23 mouse cellular contexts compared by ENCODE assay signal in the genomic region with DNA sequence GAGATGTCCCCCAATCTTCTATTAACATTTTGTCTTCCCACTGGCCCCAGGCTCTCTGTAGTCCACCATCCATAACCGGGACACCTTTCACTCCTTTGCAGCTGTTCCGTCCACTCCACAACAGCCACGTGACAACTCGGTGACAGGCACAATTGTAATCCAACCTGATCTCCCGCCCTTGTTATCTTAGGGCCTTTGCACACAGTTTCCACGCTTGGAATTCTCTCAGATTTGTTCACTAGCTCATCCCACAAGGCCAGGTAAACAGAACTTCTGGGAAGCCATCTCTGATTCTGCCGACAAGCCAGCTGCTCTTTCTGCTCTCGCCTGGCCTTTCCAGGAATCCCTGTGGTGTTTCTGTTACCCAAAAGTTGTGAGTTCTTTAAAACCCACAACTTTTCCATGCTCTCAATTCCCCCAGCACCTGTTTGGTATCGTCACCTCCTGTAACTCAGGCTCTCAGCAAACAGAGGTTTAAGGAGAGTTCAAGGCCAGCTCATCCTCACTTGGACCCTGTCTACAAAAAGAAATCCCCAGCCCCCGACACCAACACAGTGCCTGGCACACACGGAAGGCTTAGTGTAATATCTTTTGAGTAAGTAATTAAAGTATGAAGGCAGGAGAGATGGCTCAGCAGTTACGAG. TPM values are rescaled to one million over a fixed set of nuclear protein-coding genes. Genes with fewer than 3 reads are reported as not detected.
DNase-seq lines count a peak whose midpoint lies in the region; ATAC-seq and TF ChIP-seq lines count a peak whose summit lies in the region.
"Had no signal": no experiment of that assay in that cellular context is flagged by ENCODE, and none has a peak within 500 bp of the region (broad histone marks: within the 10 kb centered on the region; RNA-seq: fewer than 3 reads in every experiment).

No protein-coding gene starts in this region.

- peak overlapping the region; percentile 56 for H3K4me2 ChIP-seq in liver, embryonic 13.5 days
- peak overlapping the region; percentile 64 for H3K4me2 ChIP-seq in liver, postnatal 0 days (ENCODE audit: low read depth, low read length)
- H3K4me2 ChIP-seq in hindbrain, embryonic 11.5 days (replicated peaks; ENCODE audit: low read depth, low read length): no peak overlapping the region
- H3K4me2 ChIP-seq: embryonic facial prominence, embryonic 15.5 days; forebrain, embryonic 15.5 days; heart, embryonic 13.5 days; hindbrain, embryonic 13.5 days had no signal

- no peaks in the 10 kb centered on the region for H3K9me3 ChIP-seq in liver, embryonic 13.5 days (replicated peaks)
- no peaks in the 10 kb centered on the region for H3K9me3 ChIP-seq in liver, postnatal 0 days (ENCODE audit: low read length)
- H3K9me3 ChIP-seq in hindbrain, embryonic 11.5 days (ENCODE audit: control insufficient read depth, low read length): no peaks in the 10 kb centered on the region
- H3K9me3 ChIP-seq: embryonic facial prominence, embryonic 15.5 days; forebrain, embryonic 10.5 days; forebrain, embryonic 15.5 days; heart, embryonic 13.5 days; hindbrain, embryonic 13.5 days had no signal

- TF ChIP-seq EP300 in liver, postnatal 0 days (IDR thresholded peaks at IDR 0.05; ENCODE audit: low read depth): no peak

- no peaks in the 10 kb centered on the region for H3K27me3 ChIP-seq in C2C12 (ENCODE audit: control insufficient read depth, insufficient read depth, insufficient read length)
- H3K27me3 ChIP-seq in liver, embryonic 13.5 days: no peaks in the 10 kb centered on the region
- H3K27me3 ChIP-seq in liver, postnatal 0 days (ENCODE audit: insufficient read depth, low read length): no peaks in the 10 kb centered on the region
- no peaks in the 10 kb centered on the region for H3K27me3 ChIP-seq in hindbrain, embryonic 11.5 days (ENCODE audit: control insufficient read depth, insufficient read depth, low read length)
- H3K27me3 ChIP-seq: embryonic facial prominence, embryonic 15.5 days; forebrain, embryonic 15.5 days; heart, embryonic 13.5 days; hindbrain, embryonic 13.5 days had no signal

- whole genome bisulfite sequencing in liver, embryonic 13.5 days (ENCODE audit: insufficient replicate concordance): 62% methylated on average over 12 of the region's 12 CpGs
- WGBS in liver, postnatal 0 days (ENCODE audit: insufficient replicate concordance): 57% methylated on average over 12 of the region's 12 CpGs
- 81% methylated on average over 12 of the region's 12 CpGs for WGBS in hindbrain, embryonic 11.5 days

- H3K9ac ChIP-seq in liver, embryonic 13.5 days: no peak overlapping the region
- 0 out of 2 replicates have a peak overlapping the region, but pooled peaks have one; percentile 21 for H3K9ac ChIP-seq in liver, postnatal 0 days (replicated peaks)
- no peak overlapping the region for H3K9ac ChIP-seq in hindbrain, embryonic 11.5 days (ENCODE audit: low read depth, low read length)
- H3K9ac ChIP-seq: embryonic facial prominence, embryonic 15.5 days; forebrain, embryonic 15.5 days; heart, embryonic 13.5 days; hindbrain, embryonic 13.5 days had no signal

- 0 out of 2 replicates have a peak overlapping the region, but pooled peaks have one; percentile 1 for H3K27ac ChIP-seq in liver, embryonic 13.5 days
- H3K27ac ChIP-seq in liver, postnatal 0 days (ENCODE audit: low read depth): 0 out of 2 replicates have a peak overlapping the region, but pooled peaks have one; percentile 13
- H3K27ac ChIP-seq in hindbrain, embryonic 11.5 days (ENCODE audit: low read depth, low read length): no peak overlapping the region
- H3K27ac ChIP-seq: embryonic facial prominence, embryonic 15.5 days; forebrain, embryonic 10.5 days; forebrain, embryonic 15.5 days; heart, embryonic 13.5 days; hindbrain, embryonic 13.5 days; hindbrain, postnatal 0 days had no signal

- peaks cover 50% of the 10 kb centered on the region for H3K4me1 ChIP-seq in liver, embryonic 13.5 days (replicated peaks)
- peaks cover 27% of the 10 kb centered on the region for H3K4me1 ChIP-seq in liver, postnatal 0 days (ENCODE audit: insufficient read depth)
- H3K4me1 ChIP-seq in hindbrain, embryonic 11.5 days (replicated peaks; ENCODE audit: control insufficient read depth, insufficient read depth, low read length): no peaks in the 10 kb centered on the region
- H3K4me1 ChIP-seq: embryonic facial prominence, embryonic 15.5 days; forebrain, embryonic 10.5 days; forebrain, embryonic 15.5 days; heart, embryonic 13.5 days; hindbrain, embryonic 13.5 days had no signal

- H3K36me3 ChIP-seq in C2C12 (ENCODE audit: control insufficient read depth, insufficient read depth): no peaks in the 10 kb centered on the region
- peaks cover 2% of the 10 kb centered on the region; the same call in 1 of the 2 replicates for H3K36me3 ChIP-seq in liver, embryonic 13.5 days
- H3K36me3 ChIP-seq in liver, postnatal 0 days (replicated peaks; ENCODE audit: insufficient read depth, low read length): 0 out of 2 replicates have a peak, but pooled peaks cover 2% of the 10 kb centered on the region
- H3K36me3 ChIP-seq in hindbrain, embryonic 11.5 days (ENCODE audit: control insufficient read depth, insufficient read depth, low read length): no peaks in the 10 kb centered on the region
- H3K36me3 ChIP-seq: embryonic facial prominence, embryonic 15.5 days; forebrain, embryonic 10.5 days; forebrain, embryonic 15.5 days; heart, embryonic 13.5 days; hindbrain, embryonic 13.5 days had no signal

- no peaks in the 10 kb centered on the region for H3K79me3 ChIP-seq in C2C12 (ENCODE audit: low read depth)

- peak; percentile 80 for DNase-seq in heart, adult 11 months
- DNase-seq in heart, adult 9 months (ENCODE audit: low spot score in 2 of 2): no peak
- DNase-seq in liver, embryonic 13.5 days: no peak
- DNase-seq in liver, postnatal 0 days: peak; percentile 18
- no peak for DNase-seq in hindbrain, embryonic 11.5 days (ENCODE audit: low spot score)
- no peak for DNase-seq in MN1 (ENCODE audit: low spot score)
- DNase-seq: adrenal gland, adult 8-10 months; adrenal gland, postnatal 36 days; cerebellum, adult 11 months; cerebellum, adult 8-10 months; cerebellum, postnatal 14 days; embryo, embryonic 11 days; gastrocnemius, postnatal 10 days; heart, postnatal 4 days had no signal

- no peak overlapping the region for H3ac ChIP-seq in C2C12 (ENCODE audit: control insufficient read depth, insufficient read length, low read depth)

- no peak for ATAC-seq in liver, embryonic 13.5 days (ENCODE audit: low read depth)
- ATAC-seq in liver, postnatal 0 days: no peak
- no peak for ATAC-seq in hindbrain, embryonic 11.5 days (ENCODE audit: low FRiP score)
- ATAC-seq: forebrain, embryonic 15.5 days; hindbrain, postnatal 0 days had no signal

- H3K79me2 ChIP-seq in C2C12 (ENCODE audit: control insufficient read depth, insufficient read depth): no peaks in the 10 kb centered on the region

- TF ChIP-seq CTCF in C2C12 (IDR thresholded peaks at IDR 0.05; ENCODE audit: control insufficient read depth, insufficient read depth, insufficient read length): no peak
- no peak for TF ChIP-seq CTCF in liver, postnatal 0 days (IDR thresholded peaks at IDR 0.05; ENCODE audit: low read depth)

- no peak overlapping the region for H3K4me3 ChIP-seq in C2C12 (ENCODE audit: insufficient read depth, poor library complexity, severe bottlenecking)
- H3K4me3 ChIP-seq in liver, embryonic 13.5 days (replicated peaks): peak overlapping the region; percentile 12; the same call in 1 of the 2 replicates
- H3K4me3 ChIP-seq in liver, postnatal 0 days (ENCODE audit: low read depth, low read length): peak overlapping the region; percentile 21
- H3K4me3 ChIP-seq in hindbrain, embryonic 11.5 days (ENCODE audit: low read depth, low read length): no peak overlapping the region
- H3K4me3 ChIP-seq: embryonic facial prominence, embryonic 15.5 days; erythroblast, embryonic 14.5 days; forebrain, embryonic 10.5 days; forebrain, embryonic 15.5 days; heart, embryonic 13.5 days; hindbrain, embryonic 13.5 days had no signal

TF ChIP-seq in C2C12, 6 proteins besides CTCF, POLR2A, EP300 and RAD21:
- no peak for TF ChIP-seq MYOG (IDR thresholded peaks at IDR 0.05; ENCODE audit: control insufficient read depth, extremely low read depth, insufficient read length)
- peak; percentile 84 for TF ChIP-seq MYOD1 (IDR thresholded peaks at IDR 0.05; ENCODE audit: control insufficient read depth, insufficient read length, low read depth)
- TF ChIP-seq USF1 (IDR thresholded peaks at IDR 0.05; ENCODE audit: low read depth): peak; percentile 80

RNA-seq across cellular contexts. Expression of gene F2, which starts 2.8 kb away (rescaled TPM):
- 0.04 TPM for polyA plus RNA-seq in C2C12 (2012; fragmentation: generic; extraction: Trizol)
- polyA plus RNA-seq in liver, embryonic 13.5 days (2015; fragmentation: Nextera tagmentation; extraction: Ambion mirVana): 135 and 155 TPM in 2 replicates
- polyA plus RNA-seq in liver, postnatal 0 days (2015; fragmentation: Nextera tagmentation; extraction: Ambion mirVana): 1,300 and 1,356 TPM in 2 replicates
- polyA plus RNA-seq in hindbrain, embryonic 11.5 days (2014; fragmentation: Nextera tagmentation; extraction: Ambion mirVana): 0.27 and 0.29 TPM in 2 replicates
- polyA plus RNA-seq: embryonic facial prominence, embryonic 11.5 days; forebrain, embryonic 10.5 days; hindbrain, embryonic 13.5 days; hindbrain, postnatal 0 days had no signal

RNA-seq across cellular contexts. Expression of gene Zfp408, which starts 16.1 kb away (rescaled TPM):
- 7.4 TPM for polyA plus RNA-seq in C2C12 (2012; fragmentation: generic; extraction: Trizol)
- polyA plus RNA-seq in liver, embryonic 13.5 days (2015; fragmentation: Nextera tagmentation; extraction: Ambion mirVana): 2.1 and 2.5 TPM in 2 replicates
- polyA plus RNA-seq in liver, postnatal 0 days (2015; fragmentation: Nextera tagmentation; extraction: Ambion mirVana): 1.8 and 2.1 TPM in 2 replicates
- polyA plus RNA-seq in hindbrain, embryonic 11.5 days (2014; fragmentation: Nextera tagmentation; extraction: Ambion mirVana): 6.5 and 10.2 TPM in 2 replicates

RNA-seq across cellular contexts. Expression of gene Arhgap1, which starts 16.2 kb away (rescaled TPM):
- polyA plus RNA-seq in C2C12 (2012; fragmentation: generic; extraction: Trizol): 71.7 TPM
- 42.3 and 50.5 TPM in 2 replicates for polyA plus RNA-seq in liver, embryonic 13.5 days (2015; fragmentation: Nextera tagmentation; extraction: Ambion mirVana)
- 27.3 and 28.1 TPM in 2 replicates for polyA plus RNA-seq in liver, postnatal 0 days (2015; fragmentation: Nextera tagmentation; extraction: Ambion mirVana)
- 79.6 and 86.8 TPM in 2 replicates for polyA plus RNA-seq in hindbrain, embryonic 11.5 days (2014; fragmentation: Nextera tagmentation; extraction: Ambion mirVana)

Comparison
In these comparisons a context has a peak if more than half of its experiments do, and no peak if none do; other contexts are left out.
1. DNase-seq: peak in heart, adult 11 months (single experiment) and liver, postnatal 0 days (single experiment); none in heart, adult 9 months (0 of 2), liver, embryonic 13.5 days (single experiment), hindbrain, embryonic 11.5 days (single experiment) and MN1 (single experiment).
2. H3K4me3 ChIP-seq: peak in liver, embryonic 13.5 days (single experiment) and liver, postnatal 0 days (single experiment); none in C2C12 (single experiment) and hindbrain, embryonic 11.5 days (single experiment).
3. RNA of gene F2, which starts 2.8 kb away (polyA plus RNA-seq): 1,300 to 1,356 TPM in liver, postnatal 0 days and 135 to 155 TPM in liver, embryonic 13.5 days; 0.27 to 0.29 TPM in hindbrain, embryonic 11.5 days and 0.04 TPM in C2C12 (single experiment); every median in the first group is over 100 times any median in the second.